Mouse (Mus musculus): ENCODE data around the gene Nup50. TPM values are rescaled to one million over a fixed set of nuclear protein-coding genes. Genes with fewer than 3 reads are reported as not detected.

Gene Nup50
- polyA plus RNA-seq, 1 experiment from 2014 or later: 22.4 TPM

GRCm38 (mm10) chr15:84973544-84973871 is 50.3 kb downstream of the Nup50 start:
- H3K27me3 ChIP-seq (ENCODE audit: insufficient read depth, low read length): no peaks in the 10 kb centered on the region
- DNase-seq (ENCODE audit: low spot score) (no peak), ATAC-seq (replicated peaks; ENCODE audit: low FRiP score, low read depth) (no peak)
- no peaks in the 10 kb centered on the region for H3K36me3 ChIP-seq (ENCODE audit: insufficient read depth, low read length)
- 68% methylated on average over 3 of the region's 3 CpGs for WGBS
- no peak overlapping the region for H3K4me2 ChIP-seq (ENCODE audit: low read length)
- no peaks in the 10 kb centered on the region for H3K9me3 ChIP-seq (replicated peaks; ENCODE audit: low read length)
- no peak overlapping the region for H3K9ac ChIP-seq (ENCODE audit: low read depth, low read length)
- no peaks in the 10 kb centered on the region for H3K4me1 ChIP-seq (replicated peaks; ENCODE audit: insufficient read depth, low read length)
- H3K27ac ChIP-seq: no peak overlapping the region
- H3K4me3 ChIP-seq (replicated peaks; ENCODE audit: low read depth, low read length): no peak overlapping the region
- TF ChIP-seq CTCF (IDR thresholded peaks at IDR 0.05; ENCODE audit: low read depth): no peak

GRCm38 (mm10) chr15:84975729-84976128 is 52.5 kb downstream of the Nup50 start:
- no peak overlapping the region for H3K4me2 ChIP-seq (ENCODE audit: low read length)
- ATAC-seq (replicated peaks; ENCODE audit: low FRiP score, low read depth) (peak; percentile 44), DNase-seq (ENCODE audit: low spot score) (no peak)
- no peak overlapping the region for H3K4me3 ChIP-seq (replicated peaks; ENCODE audit: low read depth, low read length)
- no peaks in the 10 kb centered on the region for H3K36me3 ChIP-seq (ENCODE audit: insufficient read depth, low read length)
- 28% methylated on average over 4 of the region's 4 CpGs for WGBS
- no peak for TF ChIP-seq CTCF (IDR thresholded peaks at IDR 0.05; ENCODE audit: low read depth)
- no peak overlapping the region for H3K9ac ChIP-seq (ENCODE audit: low read depth, low read length)
- H3K4me1 ChIP-seq (replicated peaks; ENCODE audit: insufficient read depth, low read length): no peaks in the 10 kb centered on the region
- no peak overlapping the region for H3K27ac ChIP-seq
- H3K27me3 ChIP-seq (ENCODE audit: insufficient read depth, low read length): no peaks in the 10 kb centered on the region
- H3K9me3 ChIP-seq (replicated peaks; ENCODE audit: low read length): no peaks in the 10 kb centered on the region

GRCm38 (mm10) chr15:84981609-84982313 is 58.5 kb downstream of the Nup50 start:
- TF ChIP-seq CTCF (IDR thresholded peaks at IDR 0.05; ENCODE audit: low read depth): no peak
- Histone ChIP-seq H3K9ac (ENCODE audit: low read depth, low read length) (no peak overlapping the region), H3K27me3 (ENCODE audit: insufficient read depth, low read length) (no peaks in the 10 kb centered on the region), H3K9me3 (replicated peaks; ENCODE audit: low read length) (no peaks in the 10 kb centered on the region), H3K4me2 (ENCODE audit: low read length) (no peak overlapping the region), H3K4me3 (replicated peaks; ENCODE audit: low read depth, low read length) (no peak overlapping the region), H3K27ac (no peak overlapping the region), H3K36me3 (ENCODE audit: insufficient read depth, low read length) (no peaks in the 10 kb centered on the region), H3K4me1 (replicated peaks; ENCODE audit: insufficient read depth, low read length) (no peaks in the 10 kb centered on the region)
- DNase-seq (ENCODE audit: low spot score): no peak
- 76% methylated on average over 9 of the region's 9 CpGs for WGBS
- no peak for ATAC-seq (replicated peaks; ENCODE audit: low FRiP score, low read depth)

DNA sequence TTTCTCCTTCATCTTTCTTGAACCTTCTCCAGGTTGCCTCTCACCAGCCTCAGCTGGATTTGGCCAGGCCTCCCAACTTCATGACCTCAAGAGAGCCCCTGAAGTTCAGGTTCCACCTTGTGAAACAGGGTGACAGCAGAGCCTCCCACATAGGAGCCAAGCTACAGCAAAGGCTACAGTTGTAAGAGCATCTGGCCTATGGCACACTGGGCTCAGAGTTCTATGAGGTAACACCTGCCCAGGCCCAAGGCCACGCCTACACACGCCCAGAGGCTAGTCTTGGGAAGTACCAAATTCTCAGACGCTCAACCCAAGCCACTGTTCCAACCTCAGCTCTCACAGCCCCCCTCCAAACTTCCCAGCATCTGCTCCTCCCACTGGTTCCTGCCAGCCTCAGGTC is 59.7 kb downstream of the Nup50 start:
- H3K4me3 ChIP-seq (replicated peaks; ENCODE audit: low read depth, low read length): no peak overlapping the region
- no peak overlapping the region for H3K4me2 ChIP-seq (ENCODE audit: low read length)
- no peak for ATAC-seq (replicated peaks; ENCODE audit: low FRiP score, low read depth)
- H3K27ac ChIP-seq: no peak overlapping the region
- H3K36me3 ChIP-seq (ENCODE audit: insufficient read depth, low read length): no peaks in the 10 kb centered on the region
- no peaks in the 10 kb centered on the region for H3K9me3 ChIP-seq (replicated peaks; ENCODE audit: low read length)
- WGBS: 71% methylated on average over 3 of the region's 3 CpGs
- no peak for DNase-seq (ENCODE audit: low spot score)
- TF ChIP-seq CTCF (IDR thresholded peaks at IDR 0.05; ENCODE audit: low read depth): no peak
- H3K9ac ChIP-seq (ENCODE audit: low read depth, low read length): no peak overlapping the region
- no peaks in the 10 kb centered on the region for H3K4me1 ChIP-seq (replicated peaks; ENCODE audit: insufficient read depth, low read length)
- H3K27me3 ChIP-seq (ENCODE audit: insufficient read depth, low read length): no peaks in the 10 kb centered on the region

DNA sequence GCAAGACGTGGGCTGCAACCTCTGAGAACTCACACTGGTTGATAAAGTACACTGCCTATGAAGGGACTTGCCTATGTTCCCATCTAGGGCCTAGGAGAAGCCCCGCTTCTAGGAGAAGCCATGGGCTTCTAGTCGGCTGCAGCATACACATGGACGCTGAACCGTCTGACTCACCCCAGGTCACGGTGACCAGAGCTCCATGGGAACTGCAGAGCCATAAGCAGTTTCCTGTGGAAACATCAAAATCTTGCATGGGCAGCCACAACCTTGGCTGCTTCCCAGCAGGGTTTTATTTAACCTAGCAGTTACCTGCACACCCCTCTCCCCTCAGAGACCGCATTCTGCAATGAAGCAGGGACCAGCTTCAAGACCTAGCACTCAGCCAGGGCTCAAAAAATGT is 60.5 kb downstream of the Nup50 start:
- H3K27me3 ChIP-seq (ENCODE audit: insufficient read depth, low read length): no peaks in the 10 kb centered on the region
- no peaks in the 10 kb centered on the region for H3K9me3 ChIP-seq (replicated peaks; ENCODE audit: low read length)
- no peak for DNase-seq (ENCODE audit: low spot score)
- H3K4me3 ChIP-seq (replicated peaks; ENCODE audit: low read depth, low read length): no peak overlapping the region
- no peak for TF ChIP-seq CTCF (IDR thresholded peaks at IDR 0.05; ENCODE audit: low read depth)
- H3K4me1 ChIP-seq (replicated peaks; ENCODE audit: insufficient read depth, low read length): peaks cover 4% of the 10 kb centered on the region
- no peaks in the 10 kb centered on the region for H3K36me3 ChIP-seq (ENCODE audit: insufficient read depth, low read length)
- H3K4me2 ChIP-seq (ENCODE audit: low read length): no peak overlapping the region
- H3K9ac ChIP-seq (ENCODE audit: low read depth, low read length): no peak overlapping the region
- no peak for ATAC-seq (replicated peaks; ENCODE audit: low FRiP score, low read depth)
- H3K27ac ChIP-seq: no peak overlapping the region
- 66% methylated on average over 7 of the region's 7 CpGs for WGBS

GRCm38 (mm10) chr15:84985516-84986160 is 62.4 kb downstream of the Nup50 start:
- H3K4me2 ChIP-seq (ENCODE audit: low read length): no peak overlapping the region
- H3K9me3 ChIP-seq (replicated peaks; ENCODE audit: low read length): no peaks in the 10 kb centered on the region
- ATAC-seq (replicated peaks; ENCODE audit: low FRiP score, low read depth): no peak
- no peak overlapping the region for H3K4me3 ChIP-seq (replicated peaks; ENCODE audit: low read depth, low read length)
- TF ChIP-seq CTCF (IDR thresholded peaks at IDR 0.05; ENCODE audit: low read depth): no peak
- no peak overlapping the region for H3K9ac ChIP-seq (ENCODE audit: low read depth, low read length)
- no peak overlapping the region for H3K27ac ChIP-seq
- no peaks in the 10 kb centered on the region for H3K36me3 ChIP-seq (ENCODE audit: insufficient read depth, low read length)
- H3K4me1 ChIP-seq (replicated peaks; ENCODE audit: insufficient read depth, low read length): peaks cover 8% of the 10 kb centered on the region
- 86% methylated on average over 12 of the region's 12 CpGs for WGBS
- H3K27me3 ChIP-seq (ENCODE audit: insufficient read depth, low read length): no peaks in the 10 kb centered on the region
- no peak for DNase-seq (ENCODE audit: low spot score)

Measured in kidney, postnatal 0 days (tissue).